Mouse (Mus musculus) neural tube, embryonic 14.5 days (tissue): ENCODE measurements around the gene Pemt. TPM values are rescaled to one million over a fixed set of nuclear protein-coding genes. Genes with fewer than 3 reads are reported as not detected.
A peak's percentile ranks its signal among the peaks of the same experiment; 100 is the strongest.
"Not testable (repeated sequence)": the region's sequence is repeated elsewhere in the genome, so short reads cannot be mapped to it uniquely, and the experiment has no call there.

Experiments used
- ATAC-seq: fragments of 200-750 bp; cut with Nextera tagmentation; 2 replicates; pipeline ENCODE4 v1.8.0; 2017; ENCODE audit warnings: low read depth, mild to moderate bottlenecking, moderate TSS enrichment, moderate library complexity
- H3K27ac ChIP-seq: fragments of 300-500 bp; sonication (generic); 2 replicates; pipeline ENCODE4 v1.5.1; 2014; ENCODE audit warnings: low read depth, mild to moderate bottlenecking, control low read depth, low read length, moderate library complexity, mixed read lengths
- H3K27me3 ChIP-seq: fragments of 300-500 bp; sonication (generic); 2 replicates; pipeline ENCODE4 v1.6.1; 2014; ENCODE audit warnings: low read length; ENCODE audit not compliant: control insufficient read depth, insufficient read depth
- H3K36me3 ChIP-seq: fragments of 300-500 bp; sonication (generic); 2 replicates; pipeline ENCODE4 v1.6.1; 2014; ENCODE audit warnings: low read length, mixed read lengths; ENCODE audit not compliant: control insufficient read depth, insufficient read depth
- H3K4me1 ChIP-seq: fragments of 300-500 bp; sonication (generic); 2 replicates; pipeline ENCODE4 v1.6.1; 2014; ENCODE audit warnings: low read length; ENCODE audit not compliant: control insufficient read depth, insufficient read depth
- H3K4me2 ChIP-seq: fragments of 300-500 bp; sonication (generic); 2 replicates; pipeline ENCODE4 v1.6.1; 2014; ENCODE audit warnings: mild to moderate bottlenecking, low read depth, low read length, control low read depth
- H3K4me3 ChIP-seq: fragments of 300-500 bp; sonication (generic); 2 replicates; pipeline ENCODE4 v1.5.1; 2014; ENCODE audit warnings: low read depth, low read length, control low read depth, mixed read lengths
- H3K9ac ChIP-seq: fragments of 300-500 bp; sonication (generic); replicated peaks from 2 replicates; pipeline ENCODE4 v1.6.1; 2014; ENCODE audit warnings: low read depth, mild to moderate bottlenecking, control low read depth, low read length, mixed read lengths
- H3K9me3 ChIP-seq: fragments of 300-500 bp; sonication (generic); 2 replicates; pipeline ENCODE4 v1.6.1; 2016; ENCODE audit warnings: low read length; ENCODE audit not compliant: control insufficient read depth
- WGBS: fragments of 180-500 bp; shearing (Covaris S2); extraction: QIAGEN DNeasy Blood & Tissue Kit; methylation state at CpG from one replicate; pipeline ENCODE4 v1.1.7; 2014; 5-methylcytosine and 5-hydroxymethylcytosine counted together
- polyA plus RNA-seq: library from polyadenylated mRNA; unstranded; fragments of >200 nt; fragmentation: Nextera tagmentation; extraction: Ambion mirVana; gene quantifications from 2 replicates; pipeline ENCODE4 v1.2.1, GENCODE M21; 2014

Pemt gene
- polyA plus RNA-seq, 1 experiment from 2014 or later = 9.3 TPM

GRCm38 (mm10) chr11:59959453-59959852 is 86.8 kb downstream of the Pemt start:
- no peak overlapping the region for H3K27ac ChIP-seq
- 0 out of 2 replicates have a peak, but pooled peaks cover 5% of the 10 kb centered on the region for H3K27me3 ChIP-seq
- H3K4me3 ChIP-seq = no peak overlapping the region
- no peak overlapping the region for H3K4me2 ChIP-seq
- WGBS = 85% methylated on average over 4 of the region's 4 CpGs
- no peak overlapping the region for H3K9ac ChIP-seq
- no peaks in the 10 kb centered on the region for H3K9me3 ChIP-seq
- peaks cover 8% of the 10 kb centered on the region; the same call in 1 of the 2 replicates for H3K36me3 ChIP-seq
- ATAC-seq = no peak
- H3K4me1 ChIP-seq = peaks cover 7% of the 10 kb centered on the region; the same call in 1 of the 2 replicates

GRCm38 (mm10) chr11:59956749-59957148 is 89.5 kb downstream of the Pemt start:
- H3K27ac ChIP-seq = no peak overlapping the region
- H3K4me3 ChIP-seq = no peak overlapping the region
- no peaks in the 10 kb centered on the region for H3K27me3 ChIP-seq
- no peak for ATAC-seq
- H3K4me2 ChIP-seq = no peak overlapping the region
- H3K9me3 ChIP-seq = no peaks in the 10 kb centered on the region
- 87% methylated on average over 6 of the region's 6 CpGs for WGBS
- H3K9ac ChIP-seq = no peak overlapping the region
- no peaks in the 10 kb centered on the region for H3K4me1 ChIP-seq
- H3K36me3 ChIP-seq = peaks cover 8% of the 10 kb centered on the region; the same call in 1 of the 2 replicates

- no peak overlapping the region for H3K27ac ChIP-seq
- H3K4me3 ChIP-seq = no peak overlapping the region
- H3K4me2 ChIP-seq = no peak overlapping the region
- no peaks in the 10 kb centered on the region for H3K27me3 ChIP-seq
- no peak overlapping the region for H3K9ac ChIP-seq
- peaks cover 6% of the 10 kb centered on the region; the same call in 1 of the 2 replicates for H3K4me1 ChIP-seq
- ATAC-seq = no peak
- no peaks in the 10 kb centered on the region for H3K9me3 ChIP-seq
- WGBS = 91% methylated on average over 14 of the region's 14 CpGs
- H3K36me3 ChIP-seq = peaks cover 4% of the 10 kb centered on the region; the same call in 1 of the 2 replicates
Observed at GRCm38 (mm10) chr11:59952892-59953291, 93.4 kb downstream of the Pemt start.

DNA sequence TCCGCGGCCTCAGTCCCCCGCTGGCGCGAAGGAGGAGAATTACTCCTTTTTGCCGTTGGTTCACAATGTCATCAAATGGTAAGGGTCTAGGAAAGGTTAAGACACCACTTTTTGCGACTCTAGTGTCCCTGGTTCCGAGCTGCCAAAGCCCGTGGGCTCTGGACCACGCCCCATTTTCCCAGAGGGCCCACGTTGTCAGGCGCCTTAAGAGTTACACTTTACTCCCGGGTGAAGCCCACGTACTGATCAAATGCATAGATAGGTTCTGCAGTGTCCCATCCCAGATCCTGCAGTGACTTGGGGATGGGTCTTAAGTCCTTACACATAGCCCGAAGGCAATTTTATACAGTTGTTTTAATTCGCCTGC is 97.9 kb downstream of the Pemt start:
- Histone ChIP-seq H3K4me2 (peak overlapping the region; percentile 84), H3K4me1 (peaks cover 10% of the 10 kb centered on the region), H3K4me3 (peak overlapping the region; percentile 98), H3K27me3 (no peaks in the 10 kb centered on the region), H3K9ac (peak overlapping the region; percentile 95), H3K27ac (peak overlapping the region; percentile 83), H3K36me3 (no peaks in the 10 kb centered on the region), H3K9me3 (no peaks in the 10 kb centered on the region)
- 5% methylated on average over 16 of the region's 16 CpGs for WGBS
- ATAC-seq = peak; percentile 49

GRCm38 (mm10) chr11:59947752-59948400 is 98.4 kb downstream of the Pemt start, which contains the start of gene Med9:
Gene Med9 (plus strand): TSS chr11:59948206.
- peak within 1 kb of the TSS; percentile 95 for H3K9ac ChIP-seq
- no peaks in the 10 kb centered on the region for H3K27me3 ChIP-seq
- H3K4me2 ChIP-seq = peak within 1 kb of the TSS; percentile 84
- 1% methylated on average over 43 of the region's 43 CpGs for WGBS
- H3K4me3 ChIP-seq = peak within 1 kb of the TSS; percentile 98
- peaks cover 10% of the 10 kb centered on the region for H3K4me1 ChIP-seq
- no peaks in the 10 kb centered on the region for H3K9me3 ChIP-seq
- peak within 1 kb of the TSS; percentile 83 for H3K27ac ChIP-seq
- ATAC-seq = peak; percentile 96
- H3K36me3 ChIP-seq = no peaks in the 10 kb centered on the region

GRCm38 (mm10) chr11:59944855-59945254 is 101.4 kb downstream of the Pemt start:
- H3K9ac ChIP-seq, H3K4me3 ChIP-seq, H3K36me3 ChIP-seq, ATAC-seq, H3K27ac ChIP-seq, H3K9me3 ChIP-seq, H3K4me2 ChIP-seq, H3K4me1 ChIP-seq, H3K27me3 ChIP-seq: not testable (repeated sequence)
- WGBS = 88% methylated on average over 10 of the region's 10 CpGs

- 39% methylated on average over 3 of the region's 3 CpGs for WGBS
- Histone ChIP-seq H3K9ac (no peak overlapping the region), H3K9me3 (no peaks in the 10 kb centered on the region), H3K4me1 (no peaks in the 10 kb centered on the region), H3K27me3 (no peaks in the 10 kb centered on the region), H3K4me2 (no peak overlapping the region), H3K36me3 (no peaks in the 10 kb centered on the region), H3K27ac (no peak overlapping the region), H3K4me3 (no peak overlapping the region)
- ATAC-seq = no peak
Observed at GRCm38 (mm10) chr11:59941391-59941790, 104.9 kb downstream of the Pemt start.

GRCm38 (mm10) chr11:59940645-59941044 is 105.6 kb downstream of the Pemt start:
- no peak overlapping the region for H3K9ac ChIP-seq
- WGBS = 73% methylated on average over 3 of the region's 3 CpGs
- H3K4me2 ChIP-seq = no peak overlapping the region
- no peaks in the 10 kb centered on the region for H3K27me3 ChIP-seq
- no peak overlapping the region for H3K27ac ChIP-seq
- no peak for ATAC-seq
- no peaks in the 10 kb centered on the region for H3K36me3 ChIP-seq
- H3K4me3 ChIP-seq = no peak overlapping the region
- H3K9me3 ChIP-seq = no peaks in the 10 kb centered on the region
- H3K4me1 ChIP-seq = no peaks in the 10 kb centered on the region

DNA sequence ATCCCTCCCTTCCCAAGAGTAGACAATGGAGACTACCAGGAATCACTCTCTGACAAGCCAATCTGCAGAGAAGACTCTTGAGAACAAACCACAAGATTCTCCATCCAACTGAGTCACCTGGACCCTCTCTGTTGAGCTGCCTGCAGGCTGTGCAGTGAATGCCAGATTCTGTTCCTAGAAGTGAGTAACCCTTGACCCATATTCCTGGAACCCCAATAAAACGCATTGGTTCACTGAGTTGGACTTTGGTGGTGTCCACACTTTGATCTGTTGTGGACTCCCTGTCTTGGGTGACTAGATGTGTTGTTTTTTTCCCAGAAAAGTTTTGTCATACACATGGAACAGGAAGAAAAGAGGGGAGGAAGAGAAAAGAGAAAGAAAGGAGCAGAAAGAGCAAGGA is 106.5 kb downstream of the Pemt start:
- H3K36me3 ChIP-seq = no peaks in the 10 kb centered on the region
- no peak for ATAC-seq
- no peak overlapping the region for H3K4me2 ChIP-seq
- H3K4me1 ChIP-seq = no peaks in the 10 kb centered on the region
- H3K27me3 ChIP-seq = no peaks in the 10 kb centered on the region
- 86% methylated on average over 1 of the region's 1 CpGs for WGBS
- no peak overlapping the region for H3K27ac ChIP-seq
- H3K9me3 ChIP-seq = no peaks in the 10 kb centered on the region
- no peak overlapping the region for H3K4me3 ChIP-seq
- H3K9ac ChIP-seq = no peak overlapping the region
